Mouse (Mus musculus): Measurements from ENCODE around the gene Impdh1. TPM values are rescaled to one million over a fixed set of nuclear protein-coding genes. Genes with fewer than 3 reads are reported as not detected.
A peak's percentile ranks its signal among the peaks of the same experiment; 100 is the strongest.

Gene Impdh1
- polyA plus RNA-seq, 1 experiment = 65.6 TPM

- H3K4me1 ChIP-seq (ENCODE audit: control insufficient read depth, insufficient read depth, low read length) = peaks cover 3% of the 10 kb centered on the region; the same call in 1 of the 2 replicates
- TF ChIP-seq CTCF (IDR thresholded peaks at IDR 0.05; ENCODE audit: extremely low read depth, insufficient read depth, low read length) = no peak
- TF ChIP-seq POLR2A (IDR thresholded peaks at IDR 0.05; ENCODE audit: extremely low read depth, insufficient read depth, low read length) = no peak
- H3K27ac ChIP-seq (ENCODE audit: insufficient read depth, low read length) = no peak overlapping the region
- H3K4me3 ChIP-seq (ENCODE audit: insufficient read depth, low read length) = no peak overlapping the region
Measured at GRCm38 (mm10) chr6:29206006-29206405, 10.2 kb downstream of the Impdh1 start.

GRCm38 (mm10) chr6:29204932-29205614, 11.1 kb downstream of the Impdh1 start:
- TF ChIP-seq POLR2A (IDR thresholded peaks at IDR 0.05; ENCODE audit: extremely low read depth, insufficient read depth, low read length) (no peak), CTCF (IDR thresholded peaks at IDR 0.05; ENCODE audit: extremely low read depth, insufficient read depth, low read length) (peak; percentile 87)
- no peaks in the 10 kb centered on the region for H3K4me1 ChIP-seq (ENCODE audit: control insufficient read depth, insufficient read depth, low read length)
- no peak overlapping the region for H3K27ac ChIP-seq (ENCODE audit: insufficient read depth, low read length)
- no peak overlapping the region for H3K4me3 ChIP-seq (ENCODE audit: insufficient read depth, low read length)

GRCm38 (mm10) chr6:29203861-29204585, 12.1 kb downstream of the Impdh1 start:
- TF ChIP-seq POLR2A (IDR thresholded peaks at IDR 0.05; ENCODE audit: extremely low read depth, insufficient read depth, low read length) = no peak
- TF ChIP-seq CTCF (IDR thresholded peaks at IDR 0.05; ENCODE audit: extremely low read depth, insufficient read depth, low read length) = no peak
- no peak overlapping the region for H3K27ac ChIP-seq (ENCODE audit: insufficient read depth, low read length)
- no peaks in the 10 kb centered on the region for H3K4me1 ChIP-seq (ENCODE audit: control insufficient read depth, insufficient read depth, low read length)
- H3K4me3 ChIP-seq (ENCODE audit: insufficient read depth, low read length) = no peak overlapping the region

GRCm38 (mm10) chr6:29203096-29203495, 13.1 kb downstream of the Impdh1 start:
- H3K4me3 ChIP-seq (ENCODE audit: insufficient read depth, low read length) = no peak overlapping the region
- H3K4me1 ChIP-seq (ENCODE audit: control insufficient read depth, insufficient read depth, low read length) = no peaks in the 10 kb centered on the region
- no peak overlapping the region for H3K27ac ChIP-seq (ENCODE audit: insufficient read depth, low read length)
- TF ChIP-seq CTCF (IDR thresholded peaks at IDR 0.05; ENCODE audit: extremely low read depth, insufficient read depth, low read length) (no peak), POLR2A (IDR thresholded peaks at IDR 0.05; ENCODE audit: extremely low read depth, insufficient read depth, low read length) (no peak)

GRCm38 (mm10) chr6:29201988-29202387, 14.2 kb downstream of the Impdh1 start:
- H3K27ac ChIP-seq (ENCODE audit: insufficient read depth, low read length) = no peak overlapping the region
- no peak for TF ChIP-seq POLR2A (IDR thresholded peaks at IDR 0.05; ENCODE audit: extremely low read depth, insufficient read depth, low read length)
- TF ChIP-seq CTCF (IDR thresholded peaks at IDR 0.05; ENCODE audit: extremely low read depth, insufficient read depth, low read length) = no peak
- H3K4me1 ChIP-seq (ENCODE audit: control insufficient read depth, insufficient read depth, low read length) = no peaks in the 10 kb centered on the region
- no peak overlapping the region for H3K4me3 ChIP-seq (ENCODE audit: insufficient read depth, low read length)

DNA sequence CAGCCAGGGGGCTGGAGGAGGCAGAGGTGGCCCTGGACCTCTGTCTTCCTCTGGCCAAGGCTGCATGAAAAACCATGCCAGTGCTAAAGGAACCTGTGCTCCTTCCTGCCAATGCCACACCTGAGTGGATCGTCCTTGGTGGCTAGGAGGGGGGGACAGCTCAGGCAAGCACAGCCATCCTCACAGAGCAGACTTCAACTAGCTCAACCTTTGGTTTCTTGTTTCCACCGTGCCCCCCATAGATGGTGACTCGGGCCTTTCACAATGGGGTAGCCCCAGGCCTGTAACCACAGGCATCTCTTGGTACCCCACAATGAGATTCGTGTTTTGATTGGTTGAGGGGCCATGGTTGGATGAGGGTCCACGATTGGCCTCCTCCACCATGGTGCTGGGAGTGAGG, 14.8 kb downstream of the Impdh1 start:
- no peak overlapping the region for H3K4me3 ChIP-seq (ENCODE audit: insufficient read depth, low read length)
- TF ChIP-seq CTCF (IDR thresholded peaks at IDR 0.05; ENCODE audit: extremely low read depth, insufficient read depth, low read length) (no peak), POLR2A (IDR thresholded peaks at IDR 0.05; ENCODE audit: extremely low read depth, insufficient read depth, low read length) (no peak)
- no peaks in the 10 kb centered on the region for H3K4me1 ChIP-seq (ENCODE audit: control insufficient read depth, insufficient read depth, low read length)
- no peak overlapping the region for H3K27ac ChIP-seq (ENCODE audit: insufficient read depth, low read length)

- no peaks in the 10 kb centered on the region for H3K4me1 ChIP-seq (ENCODE audit: control insufficient read depth, insufficient read depth, low read length)
- no peak for TF ChIP-seq CTCF (IDR thresholded peaks at IDR 0.05; ENCODE audit: extremely low read depth, insufficient read depth, low read length)
- no peak for TF ChIP-seq POLR2A (IDR thresholded peaks at IDR 0.05; ENCODE audit: extremely low read depth, insufficient read depth, low read length)
- no peak overlapping the region for H3K27ac ChIP-seq (ENCODE audit: insufficient read depth, low read length)
- no peak overlapping the region for H3K4me3 ChIP-seq (ENCODE audit: insufficient read depth, low read length)
Measured at GRCm38 (mm10) chr6:29200496-29200895, 15.7 kb downstream of the Impdh1 start.

DNA sequence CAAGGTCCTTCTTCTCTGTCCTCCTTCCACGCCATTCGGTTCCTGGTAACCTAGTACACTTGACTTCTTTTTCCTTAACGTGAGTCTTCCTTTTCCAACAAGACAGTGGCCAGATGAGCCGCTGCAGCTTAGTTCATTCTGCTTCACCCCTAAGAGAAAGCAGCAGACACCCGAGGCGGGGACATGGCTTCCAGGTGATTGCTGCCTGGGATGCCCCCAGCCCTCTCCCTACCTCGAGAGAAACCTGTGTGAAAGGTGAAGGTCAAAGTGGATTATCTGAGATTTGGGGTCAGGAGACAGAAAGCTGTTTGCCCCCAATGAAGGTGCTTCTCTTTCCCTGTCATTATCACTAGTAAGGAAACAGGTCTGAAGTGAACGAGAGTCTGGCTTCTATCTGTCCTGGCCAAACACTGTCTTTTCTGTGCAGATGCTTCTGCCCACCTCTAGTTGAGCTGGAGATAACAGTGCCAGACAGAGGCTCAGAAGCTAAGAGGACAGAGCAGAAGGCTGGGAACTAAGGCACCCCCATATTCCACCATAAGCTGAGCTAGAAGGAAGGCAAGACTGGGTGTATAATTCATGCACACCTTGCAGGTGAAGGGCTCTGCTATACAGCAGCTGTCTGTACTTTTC, 16.8 kb downstream of the Impdh1 start:
- Histone ChIP-seq H3K4me1 (ENCODE audit: control insufficient read depth, insufficient read depth, low read length) (no peaks in the 10 kb centered on the region), H3K27ac (ENCODE audit: insufficient read depth, low read length) (no peak overlapping the region), H3K4me3 (ENCODE audit: insufficient read depth, low read length) (no peak overlapping the region)
- no peak for TF ChIP-seq POLR2A (IDR thresholded peaks at IDR 0.05; ENCODE audit: extremely low read depth, insufficient read depth, low read length)
- no peak for TF ChIP-seq CTCF (IDR thresholded peaks at IDR 0.05; ENCODE audit: extremely low read depth, insufficient read depth, low read length)

DNA sequence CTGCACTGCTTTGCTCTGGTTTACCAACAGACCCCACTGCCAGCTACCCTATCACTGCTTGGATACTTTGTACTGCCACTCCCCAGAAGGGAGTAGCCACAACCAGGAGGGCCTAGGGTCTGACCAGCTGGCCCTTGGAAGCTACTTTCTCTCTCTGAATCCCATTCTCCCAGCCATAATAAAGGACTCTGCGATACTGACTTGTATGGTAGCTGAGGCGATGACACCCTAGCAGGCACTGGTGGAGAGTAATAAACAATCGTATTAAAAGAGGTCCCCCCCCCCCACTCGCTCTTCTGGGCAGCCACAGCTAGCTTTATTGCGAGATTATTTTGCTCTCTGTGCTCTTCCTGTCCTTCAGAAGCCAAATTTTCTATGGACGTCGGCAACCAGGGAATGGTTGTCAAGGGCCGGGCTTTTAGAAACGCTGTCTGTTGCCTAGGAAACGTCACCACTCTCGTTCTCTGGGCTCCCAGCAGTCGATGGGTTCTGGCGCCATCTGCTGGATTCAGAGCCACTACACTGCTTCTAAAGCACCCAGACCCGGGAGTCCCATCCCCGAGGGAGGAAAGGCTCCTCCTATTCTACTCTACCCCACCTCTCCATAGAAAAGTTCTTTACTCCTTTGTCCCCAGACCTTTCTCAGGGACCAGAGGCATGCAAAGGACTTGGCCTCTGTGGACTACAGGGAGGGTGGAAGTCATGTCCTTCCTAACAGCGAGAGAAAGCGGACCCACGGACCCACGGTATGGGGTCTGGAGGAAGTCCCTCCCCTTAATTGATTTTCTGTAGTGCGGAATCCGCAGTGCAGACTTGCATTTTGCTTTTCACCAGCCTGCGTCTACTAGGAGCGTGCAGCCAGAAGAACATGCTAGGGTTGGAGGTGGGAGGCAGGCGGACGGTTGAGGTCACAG, 17.6 kb downstream of the Impdh1 start:
- Histone ChIP-seq H3K4me3 (ENCODE audit: insufficient read depth, low read length) (no peak overlapping the region; the same call in 1 of the 2 replicates), H3K27ac (ENCODE audit: insufficient read depth, low read length) (no peak overlapping the region), H3K4me1 (ENCODE audit: control insufficient read depth, insufficient read depth, low read length) (no peaks in the 10 kb centered on the region)
- TF ChIP-seq CTCF (IDR thresholded peaks at IDR 0.05; ENCODE audit: extremely low read depth, insufficient read depth, low read length) = peak; percentile 88
- no peak for TF ChIP-seq POLR2A (IDR thresholded peaks at IDR 0.05; ENCODE audit: extremely low read depth, insufficient read depth, low read length)

Measured in cortical plate, adult 2 months (tissue).